Comparison of ENCODE assay signal across 7 mouse cellular contexts in genomic region chr1:165642780-165643311, GRCm38 (mm10). TPM values are rescaled to one million over a fixed set of nuclear protein-coding genes. Genes with fewer than 3 reads are reported as not detected.
DNase-seq lines count a peak whose midpoint lies in the region; TF ChIP-seq lines count a peak whose summit lies in the region.

No protein-coding gene starts in this region.

- WGBS in forebrain, embryonic 10.5 days, result under 1% methylated on average over 16 of the region's 16 CpGs

- peak overlapping the region; percentile 90 for H3K9ac ChIP-seq in ES-E14 (ENCODE audit: insufficient read depth, low read depth, low read length, poor library complexity, severe bottlenecking)

- no peak for DNase-seq in ES-E14 (ENCODE audit: low read depth, low spot score)
- DNase-seq in c-Kit-negative CD71-positive TER-119-positive erythroid progenitor cells, embryonic 14.5 days (ENCODE audit: low read depth, low spot score), result peak; percentile 13
- peak; percentile 72 for DNase-seq in forebrain, embryonic 10.5 days (ENCODE audit: extremely low spot score, low spot score)
- DNase-seq in heart, postnatal 4 days, result peak; percentile 66
- peak; percentile 46 to 49 for DNase-seq in layer of hippocampus, postnatal 14 days (ENCODE audit: low spot score in 2 of 2)
- DNase-seq in lung, postnatal 4 days, result peak; percentile 63
- DNase-seq in right cerebral cortex, postnatal 4 days, result peak; percentile 47

- no peaks in the 10 kb centered on the region for H3K27me3 ChIP-seq in forebrain, embryonic 10.5 days (ENCODE audit: poor library complexity, severe bottlenecking)

- no peaks in the 10 kb centered on the region for H3K36me3 ChIP-seq in ES-E14 (ENCODE audit: control insufficient read depth, insufficient read depth, low read length, poor library complexity, severe bottlenecking)
- no peaks in the 10 kb centered on the region for H3K36me3 ChIP-seq in forebrain, embryonic 10.5 days (replicated peaks)

- in situ Hi-C loops in ES-E14 (cut with MboI; ENCODE audit: low sequenced_read_pairs in 2 of 2, unreplicated experiment in 2 of 2), result no loop called here

- no peaks in the 10 kb centered on the region; a peak in 1 of 4 replicates for H3K4me1 ChIP-seq in ES-E14 (ENCODE audit: control insufficient read depth in 2 of 2, insufficient read depth in 2 of 2, low read length in 2 of 2, poor library complexity in 1 of 2)
- peaks cover 4% of the 10 kb centered on the region; the same call in 1 of the 2 replicates for H3K4me1 ChIP-seq in forebrain, embryonic 10.5 days

- H3K27ac ChIP-seq in ES-E14 (ENCODE audit: insufficient read depth, low read depth, low read length, poor library complexity, severe bottlenecking), result no peak overlapping the region
- peak overlapping the region; percentile 99 for H3K27ac ChIP-seq in forebrain, embryonic 10.5 days

- H3K4me3 ChIP-seq in ES-E14 (ENCODE audit: insufficient read depth in 1 of 2, low read depth in 1 of 2, low read length in 2 of 2, poor library complexity in 1 of 2, severe bottlenecking in 1 of 2), result peak overlapping the region; percentile 57 to 81
- peak overlapping the region; percentile 86 for H3K4me3 ChIP-seq in forebrain, embryonic 10.5 days

- H3K9me3 ChIP-seq in ES-E14 (ENCODE audit: control insufficient read depth, insufficient read depth, low read depth, low read length), result no peaks in the 10 kb centered on the region
- no peaks in the 10 kb centered on the region for H3K9me3 ChIP-seq in forebrain, embryonic 10.5 days

TF ChIP-seq in ES-E14, 5 proteins besides CTCF, POLR2A, EP300 and RAD21:
- TF ChIP-seq ZNF384 (IDR thresholded peaks at IDR 0.05; ENCODE audit: low read depth, low read length), result no peak
- no peak for TF ChIP-seq MAFK (IDR thresholded peaks at IDR 0.05; ENCODE audit: insufficient read depth, low read depth, low read length)
- no peak for TF ChIP-seq ZC3H11A (IDR thresholded peaks at IDR 0.05; ENCODE audit: borderline replicate concordance, low read depth, low read length)
- no peak for TF ChIP-seq CHD2 (IDR thresholded peaks at IDR 0.05; ENCODE audit: low read depth, low read length)
- no peak for TF ChIP-seq HCFC1 (IDR thresholded peaks at IDR 0.05; ENCODE audit: borderline replicate concordance, insufficient read depth, low read length)

RNA-seq across cellular contexts. Expression of gene Mpzl1, which starts 8.5 kb away (rescaled TPM):
- 52.0 and 60.1 TPM in 2 replicates for total RNA-seq in ES-E14 (2012; rRNA removed)
- polyA plus RNA-seq in forebrain, embryonic 10.5 days (2016; fragmentation: Nextera tagmentation; extraction: Ambion mirVana), result 119 and 122 TPM in 2 replicates
- total RNA-seq in heart, postnatal 4 days (2021), result 10 to 100 TPM; 65.0 to 65.2 TPM
- total RNA-seq in layer of hippocampus, postnatal 14 days (2021), result 10 to 100 TPM; 73.9 to 80.1 TPM
